10 mouse cellular contexts compared by ENCODE assay signal in genomic region chr2:27125979-27126378, GRCm38 (mm10). TPM values are rescaled to one million over a fixed set of nuclear protein-coding genes. Genes with fewer than 3 reads are reported as not detected.
A peak's percentile ranks its signal among the peaks of the same experiment; 100 is the strongest.
DNase-seq lines count a peak whose midpoint lies in the region; ATAC-seq lines count a peak whose summit lies in the region.
"Had no signal": no experiment of that assay in that cellular context is flagged by ENCODE, and none has a peak within 500 bp of the region (broad histone marks: within the 10 kb centered on the region; RNA-seq: fewer than 3 reads in every experiment).

No protein-coding gene starts in this region.

- 37% methylated on average over 10 of the region's 10 CpGs for WGBS in hindbrain, embryonic 10.5 days
- WGBS in hindbrain, embryonic 12.5 days = 32% methylated on average over 10 of the region's 10 CpGs
- WGBS in limb, embryonic 10.5 days = 42% methylated on average over 10 of the region's 10 CpGs

- H3K4me2 ChIP-seq in hindbrain, embryonic 12.5 days (replicated peaks) = no peak overlapping the region
- H3K4me2 ChIP-seq: embryonic facial prominence, embryonic 13.5 days; limb, embryonic 15.5 days had no signal

- peak; percentile 38 for DNase-seq in hindbrain, embryonic 10.5 days (ENCODE audit: low spot score)
- DNase-seq in A20 (ENCODE audit: low read depth, low spot score) = peak; percentile 79
- peak; percentile 70 for DNase-seq in T-cell, adult 2 months (ENCODE audit: low spot score)
- DNase-seq in embryo, embryonic 11 days = peak; percentile 53
- peak; percentile 80 for DNase-seq in limb, embryonic 10.5 days (ENCODE audit: low spot score)
- DNase-seq in skeletal muscle tissue, adult 2 months (ENCODE audit: low read depth, low spot score) = peak; percentile 14

- peaks cover 16% of the 10 kb centered on the region for H3K27me3 ChIP-seq in hindbrain, embryonic 10.5 days (ENCODE audit: insufficient read depth, poor library complexity, severe bottlenecking)
- H3K27me3 ChIP-seq in hindbrain, embryonic 12.5 days = 0 out of 2 replicates have a peak, but pooled peaks cover 6% of the 10 kb centered on the region
- peaks cover 6% of the 10 kb centered on the region; the same call in 1 of the 2 replicates for H3K27me3 ChIP-seq in limb, embryonic 10.5 days (ENCODE audit: low read depth, poor library complexity, severe bottlenecking)
- H3K27me3 ChIP-seq: embryonic facial prominence, embryonic 13.5 days; limb, embryonic 15.5 days had no signal

- H3K27ac ChIP-seq in hindbrain, embryonic 10.5 days = no peak overlapping the region; the same call in 1 of the 2 replicates
- no peak overlapping the region for H3K27ac ChIP-seq in hindbrain, embryonic 12.5 days
- H3K27ac ChIP-seq in limb, embryonic 10.5 days = peak overlapping the region; percentile 58
- H3K27ac ChIP-seq: embryonic facial prominence, embryonic 13.5 days; limb, embryonic 15.5 days had no signal

- H3K4me1 ChIP-seq in hindbrain, embryonic 10.5 days (replicated peaks) = peaks cover 30% of the 10 kb centered on the region
- peaks cover 22% of the 10 kb centered on the region for H3K4me1 ChIP-seq in hindbrain, embryonic 12.5 days
- H3K4me1 ChIP-seq in limb, embryonic 10.5 days = peaks cover 47% of the 10 kb centered on the region

- no peak for ATAC-seq in hindbrain, embryonic 12.5 days (ENCODE audit: low FRiP score)
- no peak for ATAC-seq in granulocyte monocyte progenitor cell, adult 5-6 weeks (replicated peaks; ENCODE audit: poor library complexity, severe bottlenecking)

- no peak overlapping the region for H3K4me3 ChIP-seq in hindbrain, embryonic 10.5 days
- H3K4me3 ChIP-seq in hindbrain, embryonic 12.5 days = no peak overlapping the region
- no peak overlapping the region for H3K4me3 ChIP-seq in limb, embryonic 10.5 days
- H3K4me3 ChIP-seq: embryonic facial prominence, embryonic 13.5 days; limb, embryonic 15.5 days had no signal

- no peak overlapping the region for H3K9ac ChIP-seq in hindbrain, embryonic 12.5 days
- H3K9ac ChIP-seq: embryonic facial prominence, embryonic 13.5 days; limb, embryonic 15.5 days had no signal

- peaks cover 3% of the 10 kb centered on the region; the same call in 1 of the 2 replicates for H3K9me3 ChIP-seq in hindbrain, embryonic 10.5 days
- no peaks in the 10 kb centered on the region for H3K9me3 ChIP-seq in hindbrain, embryonic 12.5 days (replicated peaks)
- no peaks in the 10 kb centered on the region for H3K9me3 ChIP-seq in limb, embryonic 10.5 days (replicated peaks)
- H3K9me3 ChIP-seq: embryonic facial prominence, embryonic 13.5 days; limb, embryonic 15.5 days had no signal

- H3K36me3 ChIP-seq in hindbrain, embryonic 10.5 days = no peaks in the 10 kb centered on the region
- no peaks in the 10 kb centered on the region for H3K36me3 ChIP-seq in hindbrain, embryonic 12.5 days
- H3K36me3 ChIP-seq in limb, embryonic 10.5 days = no peaks in the 10 kb centered on the region
- H3K36me3 ChIP-seq: embryonic facial prominence, embryonic 13.5 days; limb, embryonic 15.5 days had no signal

RNA-seq across cellular contexts. Expression of gene Fam163b, which starts 16.3 kb away (rescaled TPM):
- polyA plus RNA-seq in hindbrain, embryonic 10.5 days (2016; fragmentation: Nextera tagmentation; extraction: Ambion mirVana) = 0.26 TPM in 2 replicates
- 0.43 and 0.52 TPM in 2 replicates for polyA plus RNA-seq in hindbrain, embryonic 12.5 days (2016; fragmentation: Nextera tagmentation; extraction: Ambion mirVana)
- 0.48 and 0.79 TPM in 2 replicates for polyA plus RNA-seq in limb, embryonic 10.5 days (2016; fragmentation: Nextera tagmentation; extraction: Ambion mirVana)
- total RNA-seq in granulocyte monocyte progenitor cell, adult 5-6 weeks (2014; fragmentation: Nextera tagmentation) = not detected in 2 replicates
- not detected in 2 replicates for total RNA-seq in granulocyte monocyte progenitor cell, adult 5-6 weeks (2017)

RNA-seq across cellular contexts. Expression of gene Dbh, which starts 39.1 kb away (rescaled TPM):
- 4.3 and 4.9 TPM in 2 replicates for polyA plus RNA-seq in hindbrain, embryonic 10.5 days (2016; fragmentation: Nextera tagmentation; extraction: Ambion mirVana)
- 1.7 and 2.3 TPM in 2 replicates for polyA plus RNA-seq in hindbrain, embryonic 12.5 days (2016; fragmentation: Nextera tagmentation; extraction: Ambion mirVana)
- not detected in 2 replicates for polyA plus RNA-seq in limb, embryonic 10.5 days (2016; fragmentation: Nextera tagmentation; extraction: Ambion mirVana)
- total RNA-seq in granulocyte monocyte progenitor cell, adult 5-6 weeks (2014; fragmentation: Nextera tagmentation) = not detected in 2 replicates
- total RNA-seq in granulocyte monocyte progenitor cell, adult 5-6 weeks (2017) = not detected in 2 replicates

RNA-seq across cellular contexts. Expression of gene Adamtsl2, which starts 46.8 kb away (rescaled TPM):
- 4.0 and 7.0 TPM in 2 replicates for polyA plus RNA-seq in hindbrain, embryonic 10.5 days (2016; fragmentation: Nextera tagmentation; extraction: Ambion mirVana)
- 6.1 and 9.0 TPM in 2 replicates for polyA plus RNA-seq in hindbrain, embryonic 12.5 days (2016; fragmentation: Nextera tagmentation; extraction: Ambion mirVana)
- 3.5 and 9.1 TPM in 2 replicates for polyA plus RNA-seq in limb, embryonic 10.5 days (2016; fragmentation: Nextera tagmentation; extraction: Ambion mirVana)
- not detected in 2 replicates for total RNA-seq in granulocyte monocyte progenitor cell, adult 5-6 weeks (2014; fragmentation: Nextera tagmentation)
- total RNA-seq in granulocyte monocyte progenitor cell, adult 5-6 weeks (2017) = not detected in 2 replicates

RNA-seq across cellular contexts. Expression of gene Mymk, which starts 54.0 kb away (rescaled TPM):
- 0.11 and 0.29 TPM in 2 replicates for polyA plus RNA-seq in hindbrain, embryonic 10.5 days (2016; fragmentation: Nextera tagmentation; extraction: Ambion mirVana)
- polyA plus RNA-seq in hindbrain, embryonic 12.5 days (2016; fragmentation: Nextera tagmentation; extraction: Ambion mirVana) = 2.6 and 5.2 TPM in 2 replicates
- 0.16 and 1.5 TPM in 2 replicates for polyA plus RNA-seq in limb, embryonic 10.5 days (2016; fragmentation: Nextera tagmentation; extraction: Ambion mirVana)
- total RNA-seq in granulocyte monocyte progenitor cell, adult 5-6 weeks (2014; fragmentation: Nextera tagmentation) = not detected in 2 replicates
- total RNA-seq in granulocyte monocyte progenitor cell, adult 5-6 weeks (2017) = not detected in 2 replicates

Comparison
In these comparisons a context has a peak if more than half of its experiments do, and no peak if none do; other contexts are left out.
1. DNase-seq: peak in every context shown above with its lines; median percentile 80 in limb, embryonic 10.5 days; 79 in A20; 70 in T-cell, adult 2 months; 53 in embryo, embryonic 11 days; 38 in hindbrain, embryonic 10.5 days; 14 in skeletal muscle tissue, adult 2 months.